Mouse (Mus musculus): ENCODE data around the gene Brca1. TPM values are rescaled to one million over a fixed set of nuclear protein-coding genes. Genes with fewer than 3 reads are reported as not detected.
"Not testable (repeated sequence)": the region's sequence is repeated elsewhere in the genome, so short reads cannot be mapped to it uniquely, and the experiment has no call there.

Brca1 gene
- polyA plus RNA-seq, 1 experiment from 2014 or later: 24.7 TPM

GRCm38 (mm10) chr11:101451536-101451935 lies 100.2 kb downstream of the Brca1 start:
- 93% methylated on average over 10 of the region's 10 CpGs for WGBS
- DNase-seq (ENCODE audit: low spot score) (no peak), ATAC-seq (replicated peaks; ENCODE audit: insufficient number of reproducible peaks, low FRiP score, low TSS enrichment, low read depth) (no peak)

DNA sequence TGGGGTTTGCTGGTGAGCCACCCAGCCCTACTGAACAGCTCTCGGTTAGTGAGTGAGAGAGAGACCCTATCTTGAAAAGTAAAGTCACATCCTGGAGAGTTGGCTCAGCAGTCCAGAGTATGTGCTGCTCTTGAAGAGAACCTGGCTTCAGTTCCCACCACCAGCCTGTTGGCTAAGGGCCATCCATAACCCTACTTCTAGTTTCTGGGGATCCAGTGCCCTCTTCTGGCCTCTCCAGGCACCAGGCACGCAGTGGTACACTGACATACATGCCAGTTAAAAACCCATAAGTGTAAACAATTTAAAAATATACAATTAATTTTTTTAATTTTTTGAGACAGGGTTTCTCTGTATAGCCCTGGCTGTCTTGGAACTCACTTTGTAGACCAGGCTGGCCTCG lies 101.4 kb downstream of the Brca1 start:
- WGBS: 81% methylated on average over 3 of the region's 3 CpGs
- Histone ChIP-seq H3K4me1 (ENCODE audit: control insufficient read depth, insufficient read depth, low read length) (no peaks in the 10 kb centered on the region), H3K27ac (replicated peaks; ENCODE audit: low read depth, low read length) (no peak overlapping the region), H3K9me3 (replicated peaks; ENCODE audit: control insufficient read depth, low read length) (no peaks in the 10 kb centered on the region), H3K36me3 (replicated peaks; ENCODE audit: control insufficient read depth, insufficient read depth, low read depth, low read length) (no peaks in the 10 kb centered on the region), H3K27me3 (ENCODE audit: control insufficient read depth, insufficient read depth, low read length) (no peaks in the 10 kb centered on the region), H3K9ac (replicated peaks; ENCODE audit: low read length) (no peak overlapping the region), H3K4me3 (ENCODE audit: low read depth, low read length) (no peak overlapping the region), H3K4me2 (ENCODE audit: low read depth, low read length) (no peak overlapping the region)
- ATAC-seq (replicated peaks; ENCODE audit: insufficient number of reproducible peaks, low FRiP score, low TSS enrichment, low read depth) (no peak), DNase-seq (ENCODE audit: low spot score) (no peak)

More at GRCm38 (mm10) chr11:101451536-101451935, 100.2 kb downstream of the Brca1 start:
- Histone ChIP-seq H3K9me3 (replicated peaks; ENCODE audit: control insufficient read depth, low read length) (no peaks in the 10 kb centered on the region), H3K36me3 (replicated peaks; ENCODE audit: control insufficient read depth, insufficient read depth, low read depth, low read length) (no peaks in the 10 kb centered on the region), H3K27ac (replicated peaks; ENCODE audit: low read depth, low read length) (no peak overlapping the region), H3K27me3 (ENCODE audit: control insufficient read depth, insufficient read depth, low read length) (no peaks in the 10 kb centered on the region), H3K9ac (replicated peaks; ENCODE audit: low read length) (no peak overlapping the region), H3K4me3 (ENCODE audit: low read depth, low read length) (no peak overlapping the region), H3K4me1 (ENCODE audit: control insufficient read depth, insufficient read depth, low read length) (no peaks in the 10 kb centered on the region; the same call in 1 of the 2 replicates), H3K4me2 (ENCODE audit: low read depth, low read length) (no peak overlapping the region)

GRCm38 (mm10) chr11:101449596-101449995 lies 102.2 kb downstream of the Brca1 start:
- H3K4me3 ChIP-seq (ENCODE audit: low read depth, low read length); ATAC-seq (replicated peaks; ENCODE audit: insufficient number of reproducible peaks, low FRiP score, low TSS enrichment, low read depth); H3K9ac ChIP-seq (replicated peaks; ENCODE audit: low read length); H3K9me3 ChIP-seq (replicated peaks; ENCODE audit: control insufficient read depth, low read length); H3K4me1 ChIP-seq (ENCODE audit: control insufficient read depth, insufficient read depth, low read length); H3K36me3 ChIP-seq (replicated peaks; ENCODE audit: control insufficient read depth, insufficient read depth, low read depth, low read length); H3K4me2 ChIP-seq (ENCODE audit: low read depth, low read length); DNase-seq (ENCODE audit: low spot score); H3K27ac ChIP-seq (replicated peaks; ENCODE audit: low read depth, low read length); H3K27me3 ChIP-seq (ENCODE audit: control insufficient read depth, insufficient read depth, low read length): not testable (repeated sequence)
- 81% methylated on average over 4 of the region's 4 CpGs for WGBS

- Histone ChIP-seq H3K27ac (replicated peaks; ENCODE audit: low read depth, low read length) (no peak overlapping the region), H3K4me3 (ENCODE audit: low read depth, low read length) (no peak overlapping the region), H3K4me2 (ENCODE audit: low read depth, low read length) (no peak overlapping the region), H3K9me3 (replicated peaks; ENCODE audit: control insufficient read depth, low read length) (no peaks in the 10 kb centered on the region), H3K4me1 (ENCODE audit: control insufficient read depth, insufficient read depth, low read length) (no peaks in the 10 kb centered on the region), H3K9ac (replicated peaks; ENCODE audit: low read length) (no peak overlapping the region), H3K27me3 (ENCODE audit: control insufficient read depth, insufficient read depth, low read length) (no peaks in the 10 kb centered on the region), H3K36me3 (replicated peaks; ENCODE audit: control insufficient read depth, insufficient read depth, low read depth, low read length) (peaks cover 7% of the 10 kb centered on the region)
- ATAC-seq (replicated peaks; ENCODE audit: insufficient number of reproducible peaks, low FRiP score, low TSS enrichment, low read depth) (no peak), DNase-seq (ENCODE audit: low spot score) (no peak)
- 83% methylated on average over 4 of the region's 4 CpGs for WGBS
Measured at GRCm38 (mm10) chr11:101448899-101449298, 102.9 kb downstream of the Brca1 start.

DNA sequence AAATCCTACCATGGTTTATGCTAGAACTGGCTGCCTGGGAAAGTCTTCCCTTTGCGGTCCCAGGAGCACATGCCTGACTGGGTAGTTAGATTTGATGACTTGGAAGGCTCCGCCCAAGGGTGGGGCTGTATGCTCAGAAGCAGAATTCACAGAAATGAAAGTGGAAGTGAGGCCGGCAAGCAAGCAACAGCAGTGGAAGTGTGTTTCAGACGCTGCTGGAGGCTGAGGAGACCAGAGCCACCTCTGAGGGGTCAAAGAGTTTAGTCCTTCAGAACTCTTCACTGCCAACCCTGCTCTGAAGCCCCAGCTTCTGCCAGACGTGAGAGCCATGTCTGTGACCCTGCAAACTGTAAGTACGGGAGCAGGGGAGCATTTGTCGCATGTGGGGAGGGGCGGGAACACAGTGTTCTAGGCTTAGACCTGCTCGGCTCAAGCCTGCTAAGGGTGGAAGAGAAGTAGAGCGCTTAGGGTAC lies 103.4 kb downstream of the Brca1 start, which contains the start of gene Ifi35:
Gene Ifi35, plus strand, starts transcription at position 134 of the 473 bp plus-strand sequence.
- H3K27me3 ChIP-seq (ENCODE audit: control insufficient read depth, insufficient read depth, low read length): no peaks in the 10 kb centered on the region
- H3K4me3 ChIP-seq (ENCODE audit: low read depth, low read length): no peak within 1 kb of the TSS
- DNase-seq (ENCODE audit: low spot score) (peak; percentile 39), ATAC-seq (replicated peaks; ENCODE audit: insufficient number of reproducible peaks, low FRiP score, low TSS enrichment, low read depth) (no peak)
- no peaks in the 10 kb centered on the region for H3K4me1 ChIP-seq (ENCODE audit: control insufficient read depth, insufficient read depth, low read length)
- WGBS: 36% methylated on average over 10 of the region's 10 CpGs
- H3K9me3 ChIP-seq (replicated peaks; ENCODE audit: control insufficient read depth, low read length): no peaks in the 10 kb centered on the region
- peak within 1 kb of the TSS; percentile 23 for H3K9ac ChIP-seq (replicated peaks; ENCODE audit: low read length)
- H3K4me2 ChIP-seq (ENCODE audit: low read depth, low read length): peak within 1 kb of the TSS; percentile 13
- no peak within 1 kb of the TSS for H3K27ac ChIP-seq (replicated peaks; ENCODE audit: low read depth, low read length)
- H3K36me3 ChIP-seq (replicated peaks; ENCODE audit: control insufficient read depth, insufficient read depth, low read depth, low read length): peaks cover 7% of the 10 kb centered on the region

GRCm38 (mm10) chr11:101447786-101448185 lies 104.0 kb downstream of the Brca1 start:
- H3K4me1 ChIP-seq (ENCODE audit: control insufficient read depth, insufficient read depth, low read length): no peaks in the 10 kb centered on the region
- ATAC-seq (replicated peaks; ENCODE audit: insufficient number of reproducible peaks, low FRiP score, low TSS enrichment, low read depth) (no peak), DNase-seq (ENCODE audit: low spot score) (no peak)
- no peaks in the 10 kb centered on the region for H3K27me3 ChIP-seq (ENCODE audit: control insufficient read depth, insufficient read depth, low read length)
- no peak overlapping the region for H3K27ac ChIP-seq (replicated peaks; ENCODE audit: low read depth, low read length)
- H3K4me3 ChIP-seq (ENCODE audit: low read depth, low read length): no peak overlapping the region
- no peaks in the 10 kb centered on the region for H3K9me3 ChIP-seq (replicated peaks; ENCODE audit: control insufficient read depth, low read length)
- no peak overlapping the region for H3K9ac ChIP-seq (replicated peaks; ENCODE audit: low read length)
- WGBS: 87% methylated on average over 5 of the region's 5 CpGs
- peaks cover 7% of the 10 kb centered on the region for H3K36me3 ChIP-seq (replicated peaks; ENCODE audit: control insufficient read depth, insufficient read depth, low read depth, low read length)
- H3K4me2 ChIP-seq (ENCODE audit: low read depth, low read length): no peak overlapping the region

DNA sequence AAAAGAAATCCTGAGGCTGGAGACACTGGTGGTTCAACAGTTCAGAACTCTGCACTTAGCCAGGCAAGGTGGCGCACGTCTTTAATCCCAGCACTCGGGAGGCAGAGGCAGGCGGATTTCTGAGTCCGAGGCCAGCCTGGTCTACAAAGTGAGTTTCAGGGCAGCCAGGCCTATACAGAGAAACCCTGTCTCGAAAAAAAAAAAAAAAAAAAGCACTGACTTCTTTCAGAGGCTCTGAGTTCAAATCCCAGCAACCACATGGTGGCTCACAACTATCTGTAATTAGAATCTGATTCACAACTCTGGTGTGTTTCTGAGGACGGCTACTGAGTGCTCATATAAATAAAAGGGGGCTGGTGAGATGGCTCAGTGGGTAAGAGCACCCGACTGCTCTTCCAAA lies 104.9 kb downstream of the Brca1 start:
- H3K9ac ChIP-seq (replicated peaks; ENCODE audit: low read length); H3K4me1 ChIP-seq (ENCODE audit: control insufficient read depth, insufficient read depth, low read length); H3K27me3 ChIP-seq (ENCODE audit: control insufficient read depth, insufficient read depth, low read length); H3K27ac ChIP-seq (replicated peaks; ENCODE audit: low read depth, low read length); H3K4me3 ChIP-seq (ENCODE audit: low read depth, low read length); ATAC-seq (replicated peaks; ENCODE audit: insufficient number of reproducible peaks, low FRiP score, low TSS enrichment, low read depth); H3K4me2 ChIP-seq (ENCODE audit: low read depth, low read length); H3K36me3 ChIP-seq (replicated peaks; ENCODE audit: control insufficient read depth, insufficient read depth, low read depth, low read length); H3K9me3 ChIP-seq (replicated peaks; ENCODE audit: control insufficient read depth, low read length); DNase-seq (ENCODE audit: low spot score): not testable (repeated sequence)
- 92% methylated on average over 8 of the region's 8 CpGs for WGBS

DNA sequence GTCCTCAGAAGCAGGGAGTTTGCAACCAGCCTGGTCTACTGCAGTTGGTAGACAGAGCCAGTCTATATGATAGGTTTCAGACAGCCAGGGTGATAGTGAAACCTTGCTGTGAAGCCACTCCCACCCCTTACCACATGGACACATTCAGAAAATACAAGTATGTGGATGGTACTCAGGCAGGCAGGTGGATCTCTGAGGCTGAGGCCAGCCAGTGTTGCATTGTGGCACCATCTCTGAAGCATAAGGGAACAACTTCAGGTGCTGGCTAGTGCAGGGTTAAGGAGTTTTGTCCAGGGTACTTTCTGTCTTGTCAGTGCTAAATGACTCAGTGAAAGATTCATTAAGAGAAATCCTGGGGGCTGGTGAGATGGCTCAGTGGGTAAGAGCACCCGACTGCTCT lies 105.4 kb downstream of the Brca1 start:
- peaks cover 7% of the 10 kb centered on the region for H3K36me3 ChIP-seq (replicated peaks; ENCODE audit: control insufficient read depth, insufficient read depth, low read depth, low read length)
- H3K4me1 ChIP-seq (ENCODE audit: control insufficient read depth, insufficient read depth, low read length): no peaks in the 10 kb centered on the region
- no peak overlapping the region for H3K9ac ChIP-seq (replicated peaks; ENCODE audit: low read length)
- H3K4me3 ChIP-seq (ENCODE audit: low read depth, low read length): no peak overlapping the region
- H3K27me3 ChIP-seq (ENCODE audit: control insufficient read depth, insufficient read depth, low read length): no peaks in the 10 kb centered on the region
- no peak overlapping the region for H3K27ac ChIP-seq (replicated peaks; ENCODE audit: low read depth, low read length)
- ATAC-seq (replicated peaks; ENCODE audit: insufficient number of reproducible peaks, low FRiP score, low TSS enrichment, low read depth) (no peak), DNase-seq (ENCODE audit: low spot score) (no peak)
- no peak overlapping the region for H3K4me2 ChIP-seq (ENCODE audit: low read depth, low read length)
- WGBS: 79% methylated on average over 1 of the region's 1 CpGs
- no peaks in the 10 kb centered on the region for H3K9me3 ChIP-seq (replicated peaks; ENCODE audit: control insufficient read depth, low read length)

Data from embryonic facial prominence, embryonic 11.5 days (tissue).